Mouse (Mus musculus) lung, postnatal 0 days (tissue): ENCODE data around the gene Bloc1s2.

ENCODE experiments used
- CTCF ChIP-seq: IDR thresholded peaks from 2 replicates; pipeline ENCODE4 v1.5.1; 2016; ENCODE audit warnings: antibody characterized with exemption, mild to moderate bottlenecking
- EP300 ChIP-seq: IDR thresholded peaks from 2 replicates; pipeline ENCODE4 v1.6.1; 2016; ENCODE audit warnings: antibody characterized with exemption, mild to moderate bottlenecking, control low read depth

- no peak for TF ChIP-seq CTCF
- TF ChIP-seq EP300: no peak
Measured at GRCm38 (mm10) chr19:44174835-44175234, 28.6 kb upstream of the Bloc1s2 start.
